Mouse (Mus musculus) CH12F3 (cell line): ENCODE data around the gene Rrp15.

Experiments used
- in situ Hi-C: fragments of 300-500 bp; cut with MboI; formaldehyde crosslinking; loops from 2 replicates; pipeline ENCODE4 v1.14.3; 2020; ENCODE audit warnings: low sequenced_read_pairs

Gene Rrp15

DNA sequence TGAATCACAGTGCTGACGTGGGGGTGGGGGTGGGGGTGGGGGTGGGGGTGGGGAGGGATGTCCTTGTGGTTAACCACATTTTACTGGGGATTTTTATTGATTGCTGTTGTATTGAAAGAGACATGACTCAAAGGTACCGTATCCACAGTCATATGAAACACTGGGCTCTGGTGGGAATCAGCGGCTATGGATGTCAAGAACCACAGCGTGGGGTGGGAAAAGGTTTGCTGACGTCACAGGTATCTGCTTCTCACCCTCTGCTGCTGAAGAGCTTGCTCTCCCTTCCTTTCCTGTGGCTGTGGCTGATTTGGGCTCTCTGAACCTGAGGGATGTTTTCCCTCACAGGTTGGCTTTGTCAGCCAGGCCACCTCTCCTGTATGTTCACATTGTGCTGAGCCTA is 73.0 kb downstream of the Rrp15 start:
- in situ Hi-C loops, result no loop called here

DNA sequence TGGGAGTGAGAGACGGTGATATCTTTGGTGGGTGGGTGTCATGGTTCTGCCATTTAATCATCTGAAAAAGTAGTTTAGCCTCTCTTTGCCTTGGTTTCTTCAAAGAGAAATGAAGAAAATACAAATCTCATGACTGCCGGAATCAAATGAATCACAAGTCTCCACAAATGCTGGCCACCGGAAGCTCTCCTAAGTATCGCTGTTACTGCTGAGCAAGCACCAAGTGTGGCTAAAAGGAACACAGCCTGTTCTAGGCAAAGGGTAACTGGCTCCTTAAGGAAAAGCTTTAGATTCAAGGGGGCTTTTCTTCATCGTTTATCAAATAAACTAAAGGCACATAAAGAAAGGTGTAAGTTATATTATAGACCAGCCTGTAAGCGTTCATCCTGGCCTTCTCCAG is 73.9 kb downstream of the Rrp15 start:
- in situ Hi-C loops, result no loop called here

DNA sequence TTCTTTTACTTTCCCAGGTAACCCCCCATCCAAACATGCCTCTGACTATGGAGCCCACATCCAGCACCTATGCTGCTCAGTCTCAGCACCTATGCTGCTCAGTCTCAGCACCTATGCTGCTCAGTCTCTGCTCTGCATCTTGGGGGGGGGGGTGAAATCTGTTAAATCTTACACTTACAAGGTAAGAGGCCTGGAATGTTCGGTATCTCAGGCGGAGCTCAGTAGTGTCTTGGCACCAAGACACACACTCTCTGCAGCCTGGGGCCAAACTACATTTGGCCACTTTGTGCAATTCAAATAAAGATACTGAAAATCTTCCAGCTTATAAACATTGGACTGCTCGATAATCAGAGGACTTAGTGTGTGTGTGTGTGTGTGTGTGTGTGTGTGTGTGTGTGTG is 74.5 kb downstream of the Rrp15 start:
- in situ Hi-C loops, result no loop called here

DNA sequence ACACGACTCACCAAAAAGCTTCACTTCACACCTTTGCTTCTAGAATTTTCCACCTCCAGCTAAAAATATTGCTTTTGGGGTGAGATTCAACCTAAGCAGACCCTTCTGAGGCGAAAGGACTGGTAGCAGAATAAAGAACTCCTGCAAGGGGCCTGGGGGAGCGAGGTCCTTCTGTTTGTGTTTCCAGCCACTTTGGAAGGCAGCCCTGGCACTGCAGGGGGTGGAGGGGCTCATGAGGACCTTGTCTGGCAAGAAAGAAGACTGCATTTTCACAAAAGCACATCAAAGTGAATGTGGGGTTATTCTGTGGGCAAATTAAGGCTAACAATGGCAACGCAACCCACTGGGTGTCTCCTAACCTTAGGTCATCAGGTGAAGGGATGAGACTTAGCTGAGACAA is 76.0 kb downstream of the Rrp15 start:
- in situ Hi-C loops, result no loop called here
